Mouse (Mus musculus): Measurements from ENCODE around the gene Adamts8. TPM values are rescaled to one million over a fixed set of nuclear protein-coding genes. Genes with fewer than 3 reads are reported as not detected.

The Adamts8 gene
- polyA plus RNA-seq, 1 experiment from 2014 or later, result 0.10 TPM

- Histone ChIP-seq H3K4me2 (no peak overlapping the region), H3K36me3 (no peaks in the 10 kb centered on the region), H3K27ac (no peak overlapping the region), H3K27me3 (no peaks in the 10 kb centered on the region), H3K9me3 (replicated peaks) (no peaks in the 10 kb centered on the region), H3K4me3 (replicated peaks) (no peak overlapping the region), H3K9ac (no peak overlapping the region), H3K4me1 (replicated peaks) (no peaks in the 10 kb centered on the region)
- WGBS (ENCODE audit: insufficient replicate concordance), result 64% methylated on average over 12 of the region's 12 CpGs
- no peak for DNase-seq
- no peak for ATAC-seq (ENCODE audit: low read depth)
These were observed 54.5 kb downstream of the Adamts8 start for GRCm38 (mm10) chr9:30996590-30997562.

DNA sequence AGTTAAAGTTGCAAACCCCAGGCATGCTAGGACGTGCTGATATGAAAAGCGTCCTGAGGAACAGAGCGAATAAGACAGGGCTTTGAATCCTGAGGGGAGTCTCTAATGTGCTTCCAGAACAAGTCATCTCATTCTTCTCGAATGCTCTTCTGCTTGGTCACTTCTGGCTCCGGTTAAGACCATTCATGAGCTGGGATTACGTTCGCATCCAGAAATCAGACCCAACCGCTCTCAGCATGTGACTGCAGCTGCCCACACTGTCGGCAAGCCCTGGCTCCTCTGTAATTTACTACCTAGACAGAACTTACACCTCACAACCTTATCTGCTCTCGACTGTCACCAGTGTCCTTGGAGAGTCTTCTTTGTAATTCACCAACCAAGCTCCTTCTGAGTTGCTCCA is 58.3 kb downstream of the Adamts8 start:
- DNase-seq (no peak), ATAC-seq (ENCODE audit: low read depth) (no peak)
- WGBS (ENCODE audit: insufficient replicate concordance), result 60% methylated on average over 10 of the region's 10 CpGs
- H3K36me3 ChIP-seq, result no peaks in the 10 kb centered on the region
- no peak overlapping the region for H3K9ac ChIP-seq
- no peak overlapping the region for H3K4me2 ChIP-seq
- H3K4me1 ChIP-seq (replicated peaks), result no peaks in the 10 kb centered on the region
- no peak overlapping the region for H3K27ac ChIP-seq
- no peaks in the 10 kb centered on the region for H3K9me3 ChIP-seq (replicated peaks)
- no peak overlapping the region for H3K4me3 ChIP-seq (replicated peaks)
- no peaks in the 10 kb centered on the region for H3K27me3 ChIP-seq

DNA sequence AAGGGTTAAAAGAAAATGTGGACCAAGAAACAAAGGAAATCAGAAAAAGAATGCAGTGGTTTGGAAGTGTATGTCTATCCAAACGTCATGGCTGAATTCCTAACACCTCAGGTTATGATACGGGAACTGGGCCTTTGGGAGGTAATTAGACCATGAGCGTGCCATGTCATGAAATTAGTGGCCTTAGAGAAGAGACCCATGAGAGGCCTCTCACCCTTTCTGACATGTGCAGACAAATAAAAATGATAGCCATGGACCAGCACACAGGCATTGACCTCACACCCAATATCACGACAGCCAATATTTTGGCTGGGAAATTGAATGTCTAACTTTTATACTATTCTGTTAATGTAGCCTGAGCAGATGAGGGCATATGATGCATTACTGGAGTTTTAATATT is 60.2 kb downstream of the Adamts8 start:
- no peaks in the 10 kb centered on the region for H3K36me3 ChIP-seq
- H3K9me3 ChIP-seq (replicated peaks), result no peaks in the 10 kb centered on the region
- H3K4me1 ChIP-seq (replicated peaks), result no peaks in the 10 kb centered on the region
- H3K4me2 ChIP-seq, result no peak overlapping the region
- 76% methylated on average over 4 of the region's 4 CpGs for WGBS (ENCODE audit: insufficient replicate concordance)
- DNase-seq (no peak), ATAC-seq (ENCODE audit: low read depth) (no peak)
- H3K27me3 ChIP-seq, result no peaks in the 10 kb centered on the region
- H3K9ac ChIP-seq, result no peak overlapping the region
- H3K27ac ChIP-seq, result no peak overlapping the region
- H3K4me3 ChIP-seq (replicated peaks), result no peak overlapping the region

DNA sequence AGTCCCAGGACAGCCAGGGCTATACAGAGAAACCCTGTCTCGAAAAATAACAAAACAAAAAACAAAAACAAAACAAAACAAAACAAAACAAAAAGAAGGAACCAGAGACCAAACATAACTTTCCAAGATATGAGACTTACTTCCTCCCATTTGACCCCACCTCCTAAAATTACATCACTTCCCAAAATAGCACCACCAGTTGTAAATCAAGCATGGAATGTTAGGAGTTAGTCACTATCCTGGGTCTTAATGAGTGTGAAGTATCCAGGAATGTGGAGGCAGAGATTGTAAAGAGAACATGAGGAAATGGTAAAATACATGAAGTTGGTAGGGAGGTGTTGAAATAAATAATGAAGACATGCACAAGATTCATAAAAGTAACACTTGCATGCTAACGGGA is 67.0 kb downstream of the Adamts8 start:
- Histone ChIP-seq H3K9ac (no peak overlapping the region), H3K4me2 (no peak overlapping the region), H3K9me3 (replicated peaks) (no peaks in the 10 kb centered on the region), H3K27me3 (no peaks in the 10 kb centered on the region), H3K4me3 (replicated peaks) (no peak overlapping the region), H3K27ac (no peak overlapping the region), H3K4me1 (replicated peaks) (no peaks in the 10 kb centered on the region), H3K36me3 (no peaks in the 10 kb centered on the region)
- DNase-seq (no peak), ATAC-seq (ENCODE audit: low read depth) (no peak)
- WGBS (ENCODE audit: insufficient replicate concordance), result 44% methylated on average over 2 of the region's 2 CpGs

DNA sequence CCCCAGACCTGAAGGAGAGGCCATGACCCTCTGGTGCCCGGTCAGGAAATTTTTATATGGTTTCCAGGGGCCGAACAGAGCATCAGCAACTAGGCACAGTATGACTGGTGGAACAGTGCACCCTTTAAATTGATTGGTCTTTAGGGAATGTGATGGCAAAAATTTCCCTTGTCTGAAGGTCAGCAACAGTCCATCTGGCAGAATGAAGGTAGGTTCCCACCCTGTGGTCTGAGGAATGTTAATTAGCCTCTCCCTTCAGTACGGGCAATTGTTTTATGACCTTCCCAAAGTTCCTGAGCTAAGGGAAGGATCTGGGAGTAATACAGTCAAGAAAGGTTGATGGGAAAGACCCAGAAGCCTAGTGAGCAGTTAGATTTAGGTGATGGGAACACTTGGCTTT is 67.7 kb downstream of the Adamts8 start:
- no peaks in the 10 kb centered on the region for H3K4me1 ChIP-seq (replicated peaks)
- H3K4me3 ChIP-seq (replicated peaks), result no peak overlapping the region
- no peaks in the 10 kb centered on the region for H3K27me3 ChIP-seq
- H3K9me3 ChIP-seq (replicated peaks), result no peaks in the 10 kb centered on the region
- ATAC-seq (ENCODE audit: low read depth), result no peak
- H3K4me2 ChIP-seq, result no peak overlapping the region
- no peaks in the 10 kb centered on the region for H3K36me3 ChIP-seq
- WGBS (ENCODE audit: insufficient replicate concordance), result 51% methylated on average over 3 of the region's 3 CpGs
- no peak overlapping the region for H3K9ac ChIP-seq
- no peak overlapping the region for H3K27ac ChIP-seq
- no peak for DNase-seq

- Histone ChIP-seq H3K4me3 (replicated peaks) (no peak overlapping the region), H3K9me3 (replicated peaks) (no peaks in the 10 kb centered on the region), H3K27me3 (no peaks in the 10 kb centered on the region), H3K9ac (no peak overlapping the region), H3K36me3 (no peaks in the 10 kb centered on the region), H3K27ac (no peak overlapping the region), H3K4me2 (no peak overlapping the region), H3K4me1 (replicated peaks) (no peaks in the 10 kb centered on the region)
- ATAC-seq (ENCODE audit: low read depth) (no peak), DNase-seq (no peak)
- 54% methylated on average over 3 of the region's 3 CpGs for WGBS (ENCODE audit: insufficient replicate concordance)
These were observed 68.4 kb downstream of the Adamts8 start for GRCm38 (mm10) chr9:31010749-31011148.

GRCm38 (mm10) chr9:31011533-31011932 is 69.2 kb downstream of the Adamts8 start:
- H3K9me3 ChIP-seq (replicated peaks), result no peaks in the 10 kb centered on the region
- H3K4me3 ChIP-seq (replicated peaks), result no peak overlapping the region
- H3K4me2 ChIP-seq, result no peak overlapping the region
- 11% methylated on average over 1 of the region's 1 CpGs for WGBS (ENCODE audit: insufficient replicate concordance)
- no peak overlapping the region for H3K27ac ChIP-seq
- no peaks in the 10 kb centered on the region for H3K27me3 ChIP-seq
- no peaks in the 10 kb centered on the region for H3K36me3 ChIP-seq
- no peak overlapping the region for H3K9ac ChIP-seq
- DNase-seq (no peak), ATAC-seq (ENCODE audit: low read depth) (no peak)
- no peaks in the 10 kb centered on the region for H3K4me1 ChIP-seq (replicated peaks)

- Histone ChIP-seq H3K4me1 (replicated peaks) (no peaks in the 10 kb centered on the region), H3K9ac (no peak overlapping the region), H3K27ac (no peak overlapping the region), H3K36me3 (no peaks in the 10 kb centered on the region), H3K4me3 (replicated peaks) (no peak overlapping the region), H3K4me2 (no peak overlapping the region), H3K27me3 (no peaks in the 10 kb centered on the region), H3K9me3 (replicated peaks) (no peaks in the 10 kb centered on the region)
- ATAC-seq (ENCODE audit: low read depth) (no peak), DNase-seq (no peak)
- WGBS (ENCODE audit: insufficient replicate concordance), result 63% methylated on average over 4 of the region's 4 CpGs
These were observed 70.3 kb downstream of the Adamts8 start for GRCm38 (mm10) chr9:31012674-31013073.

- Histone ChIP-seq H3K36me3 (no peaks in the 10 kb centered on the region), H3K4me1 (replicated peaks) (no peaks in the 10 kb centered on the region), H3K27ac (no peak overlapping the region), H3K9me3 (replicated peaks) (no peaks in the 10 kb centered on the region), H3K4me3 (replicated peaks) (no peak overlapping the region), H3K4me2 (no peak overlapping the region), H3K9ac (no peak overlapping the region), H3K27me3 (no peaks in the 10 kb centered on the region)
- ATAC-seq (ENCODE audit: low read depth), result no peak
- DNase-seq, result no peak
- WGBS (ENCODE audit: insufficient replicate concordance), result 58% methylated on average over 4 of the region's 4 CpGs
These were observed 71.1 kb downstream of the Adamts8 start for GRCm38 (mm10) chr9:31013415-31013814.

Other genes starting within 250 kb of the Adamts8 start
- gene Adamts15, start 20.1 kb upstream of the Adamts8 start, polyA plus RNA-seq (2015; fragmentation: Nextera tagmentation; extraction: Ambion mirVana), result 0.80 and 0.82 TPM in 2 replicates
- gene Zbtb44, start 88.1 kb downstream of the Adamts8 start, polyA plus RNA-seq (2015; fragmentation: Nextera tagmentation; extraction: Ambion mirVana), result 6.0 and 6.7 TPM in 2 replicates
- 0.41 and 0.45 TPM in 2 replicates for gene St14, start 189.3 kb downstream of the Adamts8 start, polyA plus RNA-seq (2015; fragmentation: Nextera tagmentation; extraction: Ambion mirVana)